Mouse (Mus musculus): ENCODE data around the gene Olfr1157. TPM values are rescaled to one million over a fixed set of nuclear protein-coding genes. Genes with fewer than 3 reads are reported as not detected.

Gene Olfr1157
- total RNA-seq (2022): not detected

DNA sequence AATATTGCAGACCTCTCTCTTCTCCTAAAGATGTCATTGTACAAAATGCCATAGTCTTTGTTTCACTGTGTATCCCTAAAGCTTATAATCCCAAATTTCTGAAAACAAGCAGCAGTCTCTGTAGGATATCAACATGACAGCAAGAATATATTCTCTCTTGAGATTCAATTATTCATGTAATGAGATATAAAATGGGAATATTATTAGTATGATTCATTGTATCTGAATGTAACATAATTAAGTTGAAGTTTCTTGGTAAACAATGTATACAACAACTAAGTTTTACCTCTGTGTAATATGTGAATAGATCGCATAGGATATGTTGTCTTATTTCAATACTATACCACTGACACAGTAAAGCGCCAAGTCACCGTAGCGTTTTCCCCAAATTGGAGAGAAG lies at the start of gene Olfr1157:
Gene Olfr1157 (minus strand): TSS at position 101 of the 400 bp plus-strand sequence.
- DNase-seq (ENCODE audit: low spot score in 2 of 2): no peak

DNA sequence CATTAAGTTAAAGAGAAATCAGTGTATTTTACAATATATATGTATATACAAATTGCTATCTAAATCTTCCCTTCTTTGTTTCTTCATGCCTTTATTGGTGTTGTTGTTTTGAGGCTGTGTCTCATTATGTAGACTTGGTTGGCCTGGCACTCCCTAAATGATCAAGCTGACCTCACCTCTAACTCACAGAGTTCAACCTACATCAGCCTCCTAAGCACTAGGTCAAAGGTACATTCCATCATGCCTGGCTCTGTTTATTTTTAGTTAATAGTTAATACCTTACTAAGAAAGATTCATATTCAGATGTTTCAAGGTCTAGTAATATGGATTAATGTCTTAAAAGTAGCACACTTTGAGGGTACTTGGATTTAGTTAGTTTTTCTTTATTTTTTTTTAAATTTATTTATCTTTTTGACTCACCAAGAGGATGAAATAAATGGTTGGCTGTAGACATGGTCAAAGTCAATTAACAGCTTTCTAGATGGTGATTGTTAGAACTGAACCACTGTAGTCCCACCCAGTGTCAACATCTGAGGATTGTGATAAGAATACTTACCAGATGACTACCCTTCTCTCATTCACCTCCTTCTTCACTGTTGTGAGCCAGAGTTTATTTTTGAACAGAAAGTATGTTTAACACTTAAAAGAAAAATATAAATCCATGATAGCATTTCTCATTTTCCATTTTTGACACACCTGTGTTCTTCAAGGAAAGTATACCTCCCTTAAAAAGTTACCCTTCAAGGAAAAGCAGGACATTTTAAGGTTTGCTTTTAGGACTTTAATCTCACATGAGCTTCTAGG lies 39.6 kb upstream of the Olfr1157 start, which contains the start of gene Olfr1160:
Gene Olfr1160 (minus strand): TSS at position 754 of the 804 bp plus-strand sequence.
- DNase-seq (ENCODE audit: low spot score in 2 of 2): no peak

DNA sequence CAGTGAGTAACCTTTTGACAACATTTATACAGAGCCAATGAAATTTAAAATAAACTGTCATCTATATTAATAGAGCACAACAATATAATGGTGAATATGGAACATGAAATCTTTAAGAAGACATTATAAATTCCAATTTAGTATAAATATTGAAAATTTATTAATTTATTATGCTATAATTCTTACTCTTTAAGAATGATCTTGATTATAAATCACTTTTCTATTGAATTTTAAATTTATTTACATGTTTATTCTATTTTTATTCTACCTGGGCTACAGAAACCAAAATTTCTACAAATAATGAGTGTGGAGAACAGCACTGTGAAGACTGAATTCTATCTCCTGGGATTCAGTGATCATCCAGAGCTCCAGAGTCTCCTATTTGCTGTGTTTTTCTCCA lies 21.7 kb upstream of the Olfr1157 start, which contains the start of gene Olfr1158:
Gene Olfr1158 (plus strand): TSS at position 301 of the 400 bp plus-strand sequence.
- DNase-seq (ENCODE audit: low spot score in 2 of 2): no peak

DNA sequence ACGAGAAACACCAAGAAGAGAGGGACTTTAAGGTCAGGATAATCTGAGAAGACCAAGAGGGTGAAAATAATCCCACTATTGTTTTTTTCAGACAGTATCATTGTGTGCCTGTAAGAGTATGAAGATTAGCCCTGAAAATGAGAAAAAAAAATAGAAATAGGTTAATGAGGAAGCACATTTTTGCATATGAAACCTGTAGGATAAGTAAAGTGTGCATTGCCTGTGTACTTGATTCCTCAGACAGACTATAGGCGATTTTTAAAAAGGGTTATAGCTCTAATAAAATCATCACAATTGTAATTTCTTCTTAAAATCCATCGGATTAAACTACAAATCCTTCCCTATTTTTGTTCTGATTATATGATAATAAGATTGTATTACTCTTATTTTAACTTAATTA lies 6.5 kb upstream of the Olfr1157 start, which contains the start of gene Olfr74:
Gene Olfr74 (minus strand): TSS at position 101 of the 400 bp plus-strand sequence.
- no peak for DNase-seq (ENCODE audit: low spot score in 2 of 2)

DNA sequence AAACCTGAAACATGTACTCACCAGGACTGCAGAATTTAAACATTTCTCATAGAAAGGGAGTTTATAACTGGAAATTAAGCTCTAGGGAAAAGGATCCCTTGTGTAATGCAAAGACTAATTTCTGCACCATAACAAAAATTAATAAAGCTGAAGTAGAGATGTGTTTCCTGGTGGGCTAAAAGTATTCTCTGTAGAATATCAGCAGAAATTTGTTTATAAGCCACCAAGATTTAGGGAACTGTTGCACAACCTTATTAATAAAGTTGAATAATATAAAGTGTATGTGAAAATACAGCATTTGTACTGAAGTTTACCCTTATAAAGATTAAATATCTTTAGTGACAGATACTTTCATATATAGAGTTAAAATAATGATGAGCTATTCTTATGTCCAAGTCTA lies 15.1 kb downstream of the Olfr1157 start, which contains the start of gene Olfr1156:
Gene Olfr1156 (minus strand): TSS at position 101 of the 400 bp plus-strand sequence.
- no peak for DNase-seq (ENCODE audit: low spot score in 2 of 2)

DNA sequence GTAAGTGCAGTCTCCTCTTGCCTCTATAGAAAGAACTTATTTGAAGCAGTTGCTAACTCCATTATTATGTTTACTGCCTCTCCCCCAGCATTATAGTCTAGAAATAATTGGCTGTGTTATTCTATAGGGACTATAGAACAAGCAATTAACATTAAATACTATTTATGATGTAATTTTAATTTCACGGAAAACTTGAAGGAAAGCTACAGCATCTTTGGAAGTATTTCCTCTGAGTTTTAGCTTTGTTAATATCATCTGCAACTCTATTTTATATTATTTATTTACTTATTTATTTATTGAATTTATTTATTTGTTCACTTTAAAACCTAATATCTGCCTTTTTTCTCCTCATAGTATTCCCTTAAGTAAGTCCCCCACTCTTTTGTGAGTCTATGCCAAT lies 23.1 kb downstream of the Olfr1157 start, which contains the start of gene Olfr1155:
Gene Olfr1155 (minus strand): TSS at position 101 of the 400 bp plus-strand sequence.
- no peak for DNase-seq (ENCODE audit: low spot score in 2 of 2)

Other genes with a start within 250 kb of the Olfr1157 start
- gene Olfr1138, start 228.3 kb downstream of the Olfr1157 start, total RNA-seq (2022): not detected
- gene Olfr1140, start 224.5 kb downstream of the Olfr1157 start, total RNA-seq (2022): not detected
- gene Olfr1141, start 214.3 kb downstream of the Olfr1157 start, total RNA-seq (2022): not detected
- not detected for gene Olfr152, start 188.8 kb downstream of the Olfr1157 start, total RNA-seq (2022)
- gene Olfr1143, start 167.7 kb downstream of the Olfr1157 start, total RNA-seq (2022): not detected
- gene Olfr1145, start 158.5 kb downstream of the Olfr1157 start, total RNA-seq (2022): not detected
- gene Olfr1148, start 137.8 kb downstream of the Olfr1157 start, total RNA-seq (2022): not detected
- gene Olfr1150-ps1, start 124.3 kb downstream of the Olfr1157 start, total RNA-seq (2022): not detected
- gene Olfr1151, start 112.4 kb downstream of the Olfr1157 start, total RNA-seq (2022): not detected
- not detected for gene Olfr1152, start 101.8 kb downstream of the Olfr1157 start, total RNA-seq (2022)
- not detected for gene Olfr1153, start 73.3 kb downstream of the Olfr1157 start, total RNA-seq (2022)
- not detected for gene Olfr1154, start 63.1 kb downstream of the Olfr1157 start, total RNA-seq (2022)
- not detected for gene Olfr1155, start 23.2 kb downstream of the Olfr1157 start, total RNA-seq (2022)
- under 1 TPM in 3 of 4 experiments, not detected in 1; 0.14 to 0.23 (median 0.22) TPM for gene Olfr1156, start 15.2 kb downstream of the Olfr1157 start, total RNA-seq (2022)
- gene Olfr74, start 6.4 kb upstream of the Olfr1157 start, total RNA-seq (2022): not detected
- not detected for gene Olfr1158, start 21.8 kb upstream of the Olfr1157 start, total RNA-seq (2022)
- not detected for gene Olfr1160, start 40.0 kb upstream of the Olfr1157 start, total RNA-seq (2022)
- gene Olfr1161, start 54.5 kb upstream of the Olfr1157 start, total RNA-seq (2022): not detected
- gene Olfr73, start 69.4 kb upstream of the Olfr1157 start, total RNA-seq (2022): not detected
- gene Olfr1162, start 82.8 kb upstream of the Olfr1157 start, total RNA-seq (2022): not detected
- not detected for gene Olfr1163, start 103.5 kb upstream of the Olfr1157 start, total RNA-seq (2022)
- not detected for gene Olfr1164, start 125.7 kb upstream of the Olfr1157 start, total RNA-seq (2022)
- not detected for gene Olfr1166, start 160.0 kb upstream of the Olfr1157 start, total RNA-seq (2022)
- not detected for gene Olfr1167, start 186.9 kb upstream of the Olfr1157 start, total RNA-seq (2022)
- not detected for gene Olfr1168, start 213.6 kb upstream of the Olfr1157 start, total RNA-seq (2022)